Mouse (Mus musculus): Measurements from ENCODE around the gene Muc4. TPM values are rescaled to one million over a fixed set of nuclear protein-coding genes. Genes with fewer than 3 reads are reported as not detected.

The Muc4 gene
- polyA plus RNA-seq, 1 experiment from 2014 or later = 0.79 TPM

GRCm38 (mm10) chr16:32708457-32709033 is 27.1 kb upstream of the Muc4 start:
- DNase-seq (ENCODE audit: low spot score) = peak; percentile 67
- Histone ChIP-seq H3K27ac (no peak overlapping the region), H3K4me1 (peaks cover 37% of the 10 kb centered on the region), H3K27me3 (ENCODE audit: insufficient read depth, poor library complexity, severe bottlenecking) (peaks cover 4% of the 10 kb centered on the region; the same call in 1 of the 2 replicates), H3K36me3 (no peaks in the 10 kb centered on the region), H3K9me3 (no peaks in the 10 kb centered on the region), H3K4me3 (no peak overlapping the region)
- WGBS = 67% methylated on average over 10 of the region's 10 CpGs

- peaks cover 37% of the 10 kb centered on the region for H3K4me1 ChIP-seq
- WGBS = 93% methylated on average over 8 of the region's 8 CpGs
- no peaks in the 10 kb centered on the region for H3K9me3 ChIP-seq
- no peak overlapping the region for H3K27ac ChIP-seq
- no peak for DNase-seq (ENCODE audit: low spot score)
- H3K36me3 ChIP-seq = no peaks in the 10 kb centered on the region
- peaks cover 4% of the 10 kb centered on the region; the same call in 1 of the 2 replicates for H3K27me3 ChIP-seq (ENCODE audit: insufficient read depth, poor library complexity, severe bottlenecking)
- no peak overlapping the region for H3K4me3 ChIP-seq
Observed at GRCm38 (mm10) chr16:32709116-32709515, 26.6 kb upstream of the Muc4 start.

DNA sequence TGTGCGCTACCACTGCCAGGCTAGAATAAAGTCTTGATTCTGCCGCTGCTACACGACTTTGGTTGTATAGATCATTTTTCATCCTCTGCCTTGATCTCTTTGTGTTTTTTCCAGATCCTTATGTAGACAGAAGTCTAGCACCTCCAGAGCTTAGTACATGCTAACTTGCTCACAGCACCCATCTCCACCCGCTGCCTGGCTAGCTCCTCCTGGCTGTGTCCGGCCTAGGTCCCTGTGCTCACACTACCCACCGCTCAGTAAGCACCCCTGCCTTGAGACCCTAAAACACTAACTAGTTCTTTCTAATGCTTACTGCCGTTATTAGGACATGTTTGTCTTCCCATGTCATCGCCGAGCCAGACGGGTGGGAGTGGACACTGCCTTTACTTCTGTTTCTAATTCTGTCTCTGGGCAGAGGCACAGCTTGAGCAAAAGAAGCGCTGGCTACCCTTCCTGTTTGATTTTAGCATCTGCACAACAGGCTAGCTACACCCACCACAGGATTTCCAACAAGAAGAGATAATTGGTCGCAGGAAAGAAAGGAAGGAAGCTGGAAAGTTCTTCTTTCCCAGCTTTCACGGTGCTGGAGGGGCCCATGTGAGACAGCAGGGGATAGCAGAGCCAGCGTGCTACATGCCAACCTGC is 25.1 kb upstream of the Muc4 start:
- Histone ChIP-seq H3K36me3 (no peaks in the 10 kb centered on the region), H3K27ac (no peak overlapping the region), H3K4me1 (peaks cover 45% of the 10 kb centered on the region), H3K27me3 (ENCODE audit: insufficient read depth, poor library complexity, severe bottlenecking) (peaks cover 4% of the 10 kb centered on the region; the same call in 1 of the 2 replicates), H3K4me3 (no peak overlapping the region), H3K9me3 (no peaks in the 10 kb centered on the region)
- DNase-seq (ENCODE audit: low spot score) = no peak
- 53% methylated on average over 14 of the region's 14 CpGs for WGBS

DNA sequence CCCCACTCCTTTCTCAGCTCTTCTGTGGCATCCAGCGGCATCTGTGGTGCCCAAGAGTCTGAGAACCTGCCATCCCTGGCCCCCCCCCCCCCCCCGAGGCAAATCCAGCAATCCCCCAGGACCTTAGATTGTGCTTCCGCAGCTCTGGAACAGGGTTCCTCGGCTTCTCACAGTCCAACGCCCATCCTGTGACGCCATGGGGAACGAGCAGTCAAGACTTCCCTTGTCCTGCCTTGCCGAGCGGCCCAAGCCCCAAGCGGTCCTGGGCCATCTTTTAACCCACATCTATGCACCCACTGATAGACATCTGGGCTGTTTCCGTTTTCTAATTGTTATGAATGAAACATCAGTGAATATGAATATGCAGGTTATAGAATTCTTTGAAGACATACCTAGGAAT is 23.5 kb upstream of the Muc4 start:
- 0 out of 2 replicates have a peak, but pooled peaks cover 2% of the 10 kb centered on the region for H3K27me3 ChIP-seq (ENCODE audit: insufficient read depth, poor library complexity, severe bottlenecking)
- no peaks in the 10 kb centered on the region for H3K36me3 ChIP-seq
- 80% methylated on average over 11 of the region's 11 CpGs for whole genome bisulfite sequencing
- no peaks in the 10 kb centered on the region for H3K9me3 ChIP-seq
- no peak for DNase-seq (ENCODE audit: low spot score)
- no peak overlapping the region for H3K4me3 ChIP-seq
- H3K4me1 ChIP-seq = peaks cover 42% of the 10 kb centered on the region
- no peak overlapping the region for H3K27ac ChIP-seq

GRCm38 (mm10) chr16:32713556-32713955 is 22.1 kb upstream of the Muc4 start:
- Histone ChIP-seq H3K27ac (no peak overlapping the region), H3K9me3 (no peaks in the 10 kb centered on the region), H3K36me3 (no peaks in the 10 kb centered on the region), H3K27me3 (ENCODE audit: insufficient read depth, poor library complexity, severe bottlenecking) (0 out of 2 replicates have a peak, but pooled peaks cover 5% of the 10 kb centered on the region), H3K4me3 (no peak overlapping the region), H3K4me1 (peaks cover 30% of the 10 kb centered on the region)
- DNase-seq (ENCODE audit: low spot score) = no peak
- 74% methylated on average over 6 of the region's 6 CpGs for WGBS

DNA sequence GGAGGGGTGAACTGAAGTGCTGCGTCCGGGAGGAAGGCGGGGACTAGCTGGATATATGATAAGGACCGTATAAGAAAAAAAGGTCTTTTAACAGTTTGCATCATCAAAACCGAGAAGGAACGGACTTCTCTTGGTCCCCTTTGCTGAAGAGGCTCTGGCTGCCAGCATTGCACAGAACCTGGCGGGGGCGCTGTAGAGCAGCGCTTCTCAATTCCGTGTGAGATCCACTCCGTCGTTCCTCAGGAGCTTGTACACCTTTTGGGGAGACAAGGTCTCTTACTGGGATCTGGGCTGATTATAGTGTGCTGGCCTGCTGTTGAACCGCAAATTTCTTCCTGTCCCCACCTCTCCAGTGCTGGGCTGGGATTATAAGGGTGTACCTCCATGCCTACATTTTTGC is 20.3 kb upstream of the Muc4 start:
- no peak overlapping the region for H3K27ac ChIP-seq
- no peak for DNase-seq (ENCODE audit: low spot score)
- WGBS = 16% methylated on average over 13 of the region's 13 CpGs
- 0 out of 2 replicates have a peak, but pooled peaks cover 5% of the 10 kb centered on the region for H3K27me3 ChIP-seq (ENCODE audit: insufficient read depth, poor library complexity, severe bottlenecking)
- no peaks in the 10 kb centered on the region for H3K9me3 ChIP-seq
- peak overlapping the region; percentile 40 for H3K4me3 ChIP-seq
- H3K36me3 ChIP-seq = no peaks in the 10 kb centered on the region
- H3K4me1 ChIP-seq = peaks cover 23% of the 10 kb centered on the region

DNA sequence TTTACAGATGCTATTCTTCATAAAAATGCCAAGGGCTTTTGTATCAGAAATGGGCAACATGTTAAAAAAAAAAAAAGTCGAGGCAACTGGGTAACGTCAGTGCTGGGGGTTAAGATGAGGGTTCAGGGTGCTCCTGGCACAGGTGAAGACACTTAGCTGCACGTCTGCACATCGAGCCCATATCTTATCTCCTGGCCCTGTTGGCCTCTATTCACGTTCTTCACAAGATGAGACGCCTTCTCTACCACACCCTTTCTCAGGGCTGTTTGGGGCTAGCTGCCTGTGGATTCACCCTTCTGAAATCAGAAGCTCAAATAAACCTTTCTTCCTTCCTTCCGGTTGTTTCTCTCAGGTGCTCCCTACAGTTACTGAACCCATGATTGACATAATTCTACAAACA is 12.5 kb upstream of the Muc4 start:
- no peaks in the 10 kb centered on the region for H3K36me3 ChIP-seq
- no peak for DNase-seq (ENCODE audit: low spot score)
- peaks cover 4% of the 10 kb centered on the region for H3K4me1 ChIP-seq
- 40% methylated on average over 7 of the region's 7 CpGs for WGBS
- H3K27me3 ChIP-seq (ENCODE audit: insufficient read depth, poor library complexity, severe bottlenecking) = no peaks in the 10 kb centered on the region; the same call in 1 of the 2 replicates
- H3K4me3 ChIP-seq = no peak overlapping the region
- H3K9me3 ChIP-seq = no peaks in the 10 kb centered on the region
- no peak overlapping the region for H3K27ac ChIP-seq

GRCm38 (mm10) chr16:32723767-32724166 is 11.9 kb upstream of the Muc4 start:
- no peak for DNase-seq (ENCODE audit: low spot score)
- 71% methylated on average over 4 of the region's 4 CpGs for WGBS
- Histone ChIP-seq H3K36me3 (no peaks in the 10 kb centered on the region), H3K4me1 (peaks cover 4% of the 10 kb centered on the region), H3K27ac (no peak overlapping the region), H3K27me3 (ENCODE audit: insufficient read depth, poor library complexity, severe bottlenecking) (no peaks in the 10 kb centered on the region; the same call in 1 of the 2 replicates), H3K4me3 (no peak overlapping the region), H3K9me3 (no peaks in the 10 kb centered on the region)

GRCm38 (mm10) chr16:32724259-32724658 is 11.4 kb upstream of the Muc4 start:
- no peaks in the 10 kb centered on the region; the same call in 1 of the 2 replicates for H3K27me3 ChIP-seq (ENCODE audit: insufficient read depth, poor library complexity, severe bottlenecking)
- WGBS = 78% methylated on average over 2 of the region's 2 CpGs
- no peaks in the 10 kb centered on the region for H3K9me3 ChIP-seq
- no peak for DNase-seq (ENCODE audit: low spot score)
- peaks cover 4% of the 10 kb centered on the region for H3K4me1 ChIP-seq
- H3K36me3 ChIP-seq = no peaks in the 10 kb centered on the region
- H3K27ac ChIP-seq = no peak overlapping the region
- no peak overlapping the region for H3K4me3 ChIP-seq

DNA sequence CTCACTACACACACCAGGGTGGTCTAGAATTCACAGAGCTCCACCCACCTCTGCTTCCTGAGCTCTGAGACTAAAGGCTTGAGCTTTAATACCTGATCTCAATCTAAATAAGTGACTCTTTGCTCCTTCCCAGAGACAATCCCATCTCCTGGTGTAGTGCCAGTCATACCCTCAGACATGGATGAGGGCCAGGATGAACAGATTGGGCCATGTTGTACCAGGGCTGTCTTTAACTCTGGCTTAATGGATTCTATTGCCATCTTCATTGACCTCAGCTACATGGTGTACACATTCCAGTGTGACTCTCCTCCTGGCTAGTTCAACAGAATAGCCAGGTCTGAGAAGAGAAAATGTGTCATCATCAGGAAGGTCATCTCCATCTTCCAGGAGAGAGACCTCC is 9.2 kb upstream of the Muc4 start:
- no peaks in the 10 kb centered on the region; the same call in 1 of the 2 replicates for H3K27me3 ChIP-seq (ENCODE audit: insufficient read depth, poor library complexity, severe bottlenecking)
- H3K36me3 ChIP-seq = no peaks in the 10 kb centered on the region
- peaks cover 4% of the 10 kb centered on the region; the same call in 1 of the 2 replicates for H3K4me1 ChIP-seq
- no peak overlapping the region for H3K27ac ChIP-seq
- no peak overlapping the region for H3K4me3 ChIP-seq
- no peak for DNase-seq (ENCODE audit: low spot score)
- H3K9me3 ChIP-seq = no peaks in the 10 kb centered on the region

DNA sequence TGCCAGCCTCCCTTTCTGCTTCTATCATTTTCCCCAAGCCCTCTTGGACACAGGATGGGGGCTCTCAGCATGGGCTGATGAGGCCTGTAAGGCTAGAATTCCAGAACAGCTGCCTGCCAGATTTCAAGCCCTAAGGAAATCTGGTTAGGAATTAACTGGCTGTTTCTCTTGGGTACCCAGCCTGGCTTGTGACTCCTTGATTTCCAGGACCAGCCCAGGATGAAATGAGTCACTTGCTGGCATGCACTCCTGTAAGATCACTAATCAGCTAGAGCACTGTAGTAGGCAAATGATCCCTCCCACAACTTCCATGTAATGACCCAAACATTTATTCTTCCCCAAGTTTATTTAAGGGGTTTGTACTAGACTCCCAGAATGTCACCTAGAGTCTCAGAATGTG is 7.4 kb upstream of the Muc4 start:
- H3K4me3 ChIP-seq = no peak overlapping the region
- no peak for DNase-seq (ENCODE audit: low spot score)
- H3K27me3 ChIP-seq (ENCODE audit: insufficient read depth, poor library complexity, severe bottlenecking) = no peaks in the 10 kb centered on the region; the same call in 1 of the 2 replicates
- no peak overlapping the region for H3K27ac ChIP-seq
- no peaks in the 10 kb centered on the region for H3K36me3 ChIP-seq
- H3K4me1 ChIP-seq = peaks cover 2% of the 10 kb centered on the region; the same call in 1 of the 2 replicates
- 0 out of 2 replicates have a peak, but pooled peaks cover 2% of the 10 kb centered on the region for H3K9me3 ChIP-seq

GRCm38 (mm10) chr16:32728730-32729129 is 7.0 kb upstream of the Muc4 start:
- Histone ChIP-seq H3K9me3 (peaks cover 5% of the 10 kb centered on the region; the same call in 1 of the 2 replicates), H3K27me3 (ENCODE audit: insufficient read depth, poor library complexity, severe bottlenecking) (no peaks in the 10 kb centered on the region; the same call in 1 of the 2 replicates), H3K36me3 (no peaks in the 10 kb centered on the region), H3K27ac (no peak overlapping the region), H3K4me3 (no peak overlapping the region), H3K4me1 (no peaks in the 10 kb centered on the region)
- DNase-seq (ENCODE audit: low spot score) = no peak
- 73% methylated on average over 1 of the region's 1 CpGs for WGBS

- H3K36me3 ChIP-seq = no peaks in the 10 kb centered on the region
- H3K4me1 ChIP-seq = peaks cover 5% of the 10 kb centered on the region; the same call in 1 of the 2 replicates
- WGBS = 69% methylated on average over 3 of the region's 3 CpGs
- H3K27ac ChIP-seq = no peak overlapping the region
- H3K27me3 ChIP-seq (ENCODE audit: insufficient read depth, poor library complexity, severe bottlenecking) = 0 out of 2 replicates have a peak, but pooled peaks cover 10% of the 10 kb centered on the region
- peaks cover 5% of the 10 kb centered on the region; the same call in 1 of the 2 replicates for H3K9me3 ChIP-seq
- no peak for DNase-seq (ENCODE audit: low spot score)
- no peak overlapping the region for H3K4me3 ChIP-seq
Observed at GRCm38 (mm10) chr16:32733213-32733612, 2.5 kb upstream of the Muc4 start.
